In the genomic region with DNA sequence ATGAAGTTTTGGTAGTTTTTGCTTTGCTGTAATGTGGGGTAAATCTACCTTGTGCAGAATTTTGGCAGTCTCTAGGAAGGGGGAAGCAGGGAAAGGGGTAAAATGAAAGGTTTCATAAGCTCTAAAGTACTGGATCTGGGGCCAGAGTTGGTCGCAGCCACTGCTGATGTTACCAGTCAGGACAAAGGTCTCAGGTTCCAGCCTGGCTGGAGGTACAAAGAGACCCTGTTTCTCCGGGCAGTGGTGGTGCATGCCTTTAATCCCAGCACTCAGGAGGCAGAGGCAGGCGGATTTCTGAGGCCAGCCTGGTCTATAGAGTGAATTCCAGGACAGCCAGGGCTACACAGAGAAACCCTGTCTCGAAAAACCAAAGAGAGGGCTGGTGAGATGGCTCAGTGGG, we compare ENCODE assay signal across 20 mouse cellular contexts. TPM values are rescaled to one million over a fixed set of nuclear protein-coding genes. Genes with fewer than 3 reads are reported as not detected.
DNase-seq lines count a peak whose midpoint lies in the region; ATAC-seq and TF ChIP-seq lines count a peak whose summit lies in the region.
"Not testable (repeated sequence)": the region's sequence is repeated elsewhere in the genome, so short reads cannot be mapped to it uniquely, and the experiment has no call there.
"Had no signal": no experiment of that assay in that cellular context is flagged by ENCODE, and none has a peak within 500 bp of the region (broad histone marks: within the 10 kb centered on the region; RNA-seq: fewer than 3 reads in every experiment).

No protein-coding gene starts in this region.

- H3K9ac ChIP-seq in midbrain, embryonic 11.5 days (ENCODE audit: low read length): not testable (repeated sequence)

- H3K27me3 ChIP-seq in midbrain, embryonic 11.5 days (ENCODE audit: control insufficient read depth, insufficient read depth, low read length): not testable (repeated sequence)

- intact Hi-C loops in gastrocnemius, adult 2 months (cut with DNase I): loop anchor here (1.0 to 5.0 kb wide), 2 partner anchors 33 to 52 kb away; partner anchors contain the start of gene Rplp0
- intact Hi-C loops in gastrocnemius, postnatal 14 days (cut with DNase I; ENCODE audit: low total_unique reads): loop anchor here (1.0 kb wide), 1 partner anchor 33 kb away; no protein-coding TSS in a partner anchor

- not testable (repeated sequence) for H3K36me3 ChIP-seq in midbrain, embryonic 11.5 days (ENCODE audit: control insufficient read depth, insufficient read depth, low read length)

- TF ChIP-seq CTCF in gastrocnemius, adult 2 months (IDR thresholded peaks at IDR 0.05): not testable (repeated sequence)

- H3K27ac ChIP-seq in gastrocnemius, adult 2 months: peak overlapping the region; percentile 20; the same call in 1 of the 2 replicates
- not testable (repeated sequence) for H3K27ac ChIP-seq in midbrain, embryonic 11.5 days (ENCODE audit: low read depth, low read length)

- WGBS in midbrain, embryonic 11.5 days: 75% methylated on average over 4 of the region's 4 CpGs

- ATAC-seq in midbrain, embryonic 11.5 days (ENCODE audit: low FRiP score): not testable (repeated sequence)

- peaks cover 26% of the 10 kb centered on the region for H3K4me1 ChIP-seq in midbrain, embryonic 11.5 days (ENCODE audit: control insufficient read depth, insufficient read depth, low read length)

- peak; percentile 32 for DNase-seq in cerebellum, adult 11-12 months
- DNase-seq in gastrocnemius, adult 2 months: not testable (repeated sequence)
- peak; percentile 2 for DNase-seq in gastrocnemius, postnatal 14 days
- DNase-seq in heart, adult 11 months: peak; percentile 93
- peak; percentile 2 for DNase-seq in liver
- DNase-seq in midbrain, embryonic 11.5 days (ENCODE audit: low spot score, missing footprints): peak; percentile 31

- not testable (repeated sequence) for H3K4me2 ChIP-seq in midbrain, embryonic 11.5 days

- not testable (repeated sequence) for H3K4me3 ChIP-seq in gastrocnemius, adult 2 months; midbrain, embryonic 11.5 days (ENCODE audit: low read depth, low read length)

- not testable (repeated sequence) for H3K9me3 ChIP-seq in midbrain, embryonic 11.5 days (ENCODE audit: control insufficient read depth, low read length)

RNA-seq across cellular contexts. Expression of gene Pxn, which starts 0.9 kb away (rescaled TPM):
- total RNA-seq in gastrocnemius, adult 2 months (2021): 10 to 100 TPM; 79.2 to 95.2 TPM
- 10 to 100 TPM; 80.6 to 83.4 TPM for total RNA-seq in gastrocnemius, postnatal 14 days (2021)
- 7.3 and 7.7 TPM in 2 replicates for polyA plus RNA-seq in midbrain, embryonic 11.5 days (2014; fragmentation: Nextera tagmentation; extraction: Ambion mirVana)

RNA-seq across cellular contexts. Expression of gene Sirt4, which starts 21.1 kb away (rescaled TPM):
- total RNA-seq in gastrocnemius, adult 2 months (2021): 10 to 100 TPM; 10.9 to 17.3 TPM
- total RNA-seq in gastrocnemius, postnatal 14 days (2021): 10 to 100 TPM; 10.3 to 16.6 TPM
- polyA plus RNA-seq in midbrain, embryonic 11.5 days (2014; fragmentation: Nextera tagmentation; extraction: Ambion mirVana): 16.2 and 18.9 TPM in 2 replicates

RNA-seq across cellular contexts. Expression of gene Pla2g1b, which starts 39.6 kb away (rescaled TPM):
- total RNA-seq in gastrocnemius, adult 2 months (2021): not detected
- total RNA-seq in gastrocnemius, postnatal 14 days (2021): not detected
- not detected in 2 replicates for polyA plus RNA-seq in midbrain, embryonic 11.5 days (2014; fragmentation: Nextera tagmentation; extraction: Ambion mirVana)
- total RNA-seq: adrenal gland, adult 18-20 months; adrenal gland, adult 2 months; adrenal gland, postnatal 10 days; adrenal gland, postnatal 14 days; adrenal gland, postnatal 25 days; adrenal gland, postnatal 36 days; CH12.LX; G1E had no signal
- polyA plus RNA-seq: activated CD4-positive, CD25-positive, alpha-beta regulatory T cell, adult 4 months; adrenal gland, adult 2 months; brain, embryonic 14.5 days; C2C12; CD4-positive, CD25-positive, alpha-beta regulatory T cell, adult 4 months; cerebellum, adult 2 months; Patski had no signal

RNA-seq across cellular contexts. Expression of gene Rplp0, which starts 53.6 kb away (rescaled TPM):
- total RNA-seq in gastrocnemius, adult 2 months (2021): 100 to 1,000 TPM; 567 to 689 TPM
- total RNA-seq in gastrocnemius, postnatal 14 days (2021): 100 to 1,000 TPM; 780 to 872 TPM
- polyA plus RNA-seq in midbrain, embryonic 11.5 days (2014; fragmentation: Nextera tagmentation; extraction: Ambion mirVana): 1,161 and 1,182 TPM in 2 replicates

RNA-seq across cellular contexts. Expression of gene Gcn1l1, which starts 59.4 kb away (rescaled TPM):
- total RNA-seq in gastrocnemius, adult 2 months (2021): 10 to 100 TPM; 31.3 to 31.9 TPM
- total RNA-seq in gastrocnemius, postnatal 14 days (2021): 10 to 100 TPM; 28.7 to 31.3 TPM
- polyA plus RNA-seq in midbrain, embryonic 11.5 days (2014; fragmentation: Nextera tagmentation; extraction: Ambion mirVana): 27.6 and 32.2 TPM in 2 replicates
